Mouse (Mus musculus) neural tube, embryonic 14.5 days (tissue): ENCODE results near the gene 2610008E11Rik. TPM values are rescaled to one million over a fixed set of nuclear protein-coding genes. Genes with fewer than 3 reads are reported as not detected.

Experiments
- ATAC-seq: fragments of 200-750 bp; cut with Nextera tagmentation; 2 replicates; pipeline ENCODE4 v1.8.0; 2017; ENCODE audit warnings: low read depth, mild to moderate bottlenecking, moderate TSS enrichment, moderate library complexity
- H3K27ac ChIP-seq: fragments of 300-500 bp; sonication (generic); 2 replicates; pipeline ENCODE4 v1.5.1; 2014; ENCODE audit warnings: low read depth, mild to moderate bottlenecking, control low read depth, low read length, moderate library complexity, mixed read lengths
- H3K27me3 ChIP-seq: fragments of 300-500 bp; sonication (generic); 2 replicates; pipeline ENCODE4 v1.6.1; 2014; ENCODE audit warnings: low read length; ENCODE audit not compliant: control insufficient read depth, insufficient read depth
- H3K36me3 ChIP-seq: fragments of 300-500 bp; sonication (generic); 2 replicates; pipeline ENCODE4 v1.6.1; 2014; ENCODE audit warnings: low read length, mixed read lengths; ENCODE audit not compliant: control insufficient read depth, insufficient read depth
- H3K4me1 ChIP-seq: fragments of 300-500 bp; sonication (generic); 2 replicates; pipeline ENCODE4 v1.6.1; 2014; ENCODE audit warnings: low read length; ENCODE audit not compliant: control insufficient read depth, insufficient read depth
- H3K4me2 ChIP-seq: fragments of 300-500 bp; sonication (generic); 2 replicates; pipeline ENCODE4 v1.6.1; 2014; ENCODE audit warnings: mild to moderate bottlenecking, low read depth, low read length, control low read depth
- H3K4me3 ChIP-seq: fragments of 300-500 bp; sonication (generic); 2 replicates; pipeline ENCODE4 v1.5.1; 2014; ENCODE audit warnings: low read depth, low read length, control low read depth, mixed read lengths
- H3K9ac ChIP-seq: fragments of 300-500 bp; sonication (generic); replicated peaks from 2 replicates; pipeline ENCODE4 v1.6.1; 2014; ENCODE audit warnings: low read depth, mild to moderate bottlenecking, control low read depth, low read length, mixed read lengths
- H3K9me3 ChIP-seq: fragments of 300-500 bp; sonication (generic); 2 replicates; pipeline ENCODE4 v1.6.1; 2016; ENCODE audit warnings: low read length; ENCODE audit not compliant: control insufficient read depth
- WGBS: fragments of 180-500 bp; shearing (Covaris S2); extraction: QIAGEN DNeasy Blood & Tissue Kit; methylation state at CpG from one replicate; pipeline ENCODE4 v1.1.7; 2014; 5-methylcytosine and 5-hydroxymethylcytosine counted together
- polyA plus RNA-seq: library from polyadenylated mRNA; unstranded; fragments of >200 nt; fragmentation: Nextera tagmentation; extraction: Ambion mirVana; gene quantifications from 2 replicates; pipeline ENCODE4 v1.2.1, GENCODE M21; 2014

The 2610008E11Rik gene
- 55.8 and 57.0 TPM in 2 replicates for polyA plus RNA-seq

DNA sequence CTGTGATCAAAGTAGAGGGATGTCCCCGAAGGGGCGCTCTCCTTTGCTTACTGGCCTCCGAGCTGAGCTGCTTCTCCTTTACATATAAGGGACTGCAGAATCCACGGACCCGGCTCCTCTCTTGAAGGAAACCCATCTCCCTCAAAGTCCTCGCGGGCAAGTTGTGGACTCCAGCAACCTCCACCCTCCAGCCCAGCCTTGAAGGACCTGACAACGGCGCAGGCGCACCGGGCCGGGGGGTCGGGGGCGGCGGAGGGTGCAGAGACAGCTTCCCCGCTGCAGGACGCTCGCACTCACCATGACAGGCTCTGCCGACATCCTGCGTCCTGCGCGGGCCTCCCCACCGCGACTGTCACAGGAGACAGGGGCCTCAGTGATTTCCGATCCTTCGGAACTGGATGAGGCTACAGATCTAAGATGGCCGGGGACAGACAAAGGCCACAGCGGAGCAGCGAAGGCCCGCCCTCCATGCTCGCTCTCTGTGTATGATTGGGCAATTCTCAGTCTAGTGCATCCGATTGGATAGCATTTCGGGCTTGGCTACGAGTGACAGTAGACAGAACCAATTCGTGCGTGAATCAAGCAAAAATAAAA, at the start of gene 2610008E11Rik:
2610008E11Rik (minus strand) TSS at position 440 of the 594 bp plus-strand sequence.
- Histone ChIP-seq H3K9ac (peak within 1 kb of the TSS; percentile 98), H3K36me3 (peaks cover 6% of the 10 kb centered on the region), H3K4me1 (peaks cover 25% of the 10 kb centered on the region), H3K4me3 (peak within 1 kb of the TSS; percentile 79), H3K27me3 (no peaks in the 10 kb centered on the region), H3K9me3 (no peaks in the 10 kb centered on the region), H3K4me2 (peak within 1 kb of the TSS; percentile 96), H3K27ac (peak within 1 kb of the TSS; percentile 99)
- ATAC-seq: peak; percentile 100
- WGBS: 0% methylated on average over 34 of the region's 36 CpGs

DNA sequence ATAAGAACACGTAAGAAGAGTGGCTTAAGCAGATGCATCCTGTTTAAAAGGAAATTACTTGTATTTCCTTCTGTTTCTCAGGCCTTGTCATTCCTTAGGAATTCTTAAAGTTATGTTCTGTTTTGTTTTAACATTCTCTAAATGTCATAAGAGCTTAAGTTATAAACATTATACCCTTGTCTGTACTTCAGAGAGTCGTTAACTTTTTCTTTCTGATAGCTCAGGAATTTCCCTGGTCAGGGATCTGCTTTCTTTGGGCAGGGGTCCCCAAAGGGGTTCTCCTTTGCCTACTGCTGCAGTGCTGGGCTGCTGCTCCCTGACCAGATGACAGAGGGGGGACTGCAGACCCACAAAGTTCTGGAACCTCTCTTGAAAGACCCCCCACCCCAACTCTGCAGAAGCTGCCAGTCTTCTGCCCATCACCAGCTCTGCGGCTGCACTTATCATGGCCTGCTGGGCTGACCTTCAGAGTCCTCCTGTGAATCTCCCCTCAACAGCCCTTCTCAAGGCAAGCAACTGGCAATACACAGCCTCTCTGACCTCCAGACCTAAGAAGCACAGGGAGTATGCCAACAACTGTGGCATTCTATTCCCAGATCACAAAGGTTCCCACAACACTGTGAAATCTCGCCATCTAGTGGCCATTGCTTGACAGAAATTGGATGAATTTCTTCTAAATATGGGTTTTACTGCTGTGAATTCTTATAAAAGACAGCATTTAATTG, 18.9 kb upstream of the 2610008E11Rik start:
- Histone ChIP-seq H3K27ac (no peak overlapping the region), H3K27me3 (no peaks in the 10 kb centered on the region), H3K36me3 (no peaks in the 10 kb centered on the region), H3K9ac (no peak overlapping the region), H3K9me3 (no peaks in the 10 kb centered on the region), H3K4me1 (no peaks in the 10 kb centered on the region), H3K4me2 (no peak overlapping the region), H3K4me3 (no peak overlapping the region)
- WGBS: 58% methylated on average over 4 of the region's 4 CpGs
- ATAC-seq: peak; percentile 66; the same call in 1 of the 2 replicates

DNA sequence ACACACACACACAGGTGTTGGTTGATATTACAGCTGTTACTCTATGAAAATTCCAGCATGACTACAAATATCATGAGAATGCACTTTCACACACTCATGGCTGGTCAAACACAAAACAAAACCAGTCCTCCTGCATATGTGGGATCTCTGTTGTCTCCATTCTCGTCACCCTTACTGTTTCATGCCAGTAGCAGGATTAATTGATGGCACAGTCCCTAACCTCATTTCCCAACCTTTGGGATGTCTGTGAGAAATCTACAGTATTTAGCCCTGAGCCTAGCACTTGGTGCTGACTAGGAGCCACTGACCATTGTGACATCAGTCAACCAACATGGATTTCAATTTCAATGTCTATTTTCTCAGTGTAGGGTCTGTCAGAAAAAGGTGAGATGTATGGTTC, 17.7 kb upstream of the 2610008E11Rik start:
- Histone ChIP-seq H3K9ac (no peak overlapping the region), H3K4me3 (no peak overlapping the region), H3K4me1 (no peaks in the 10 kb centered on the region), H3K9me3 (no peaks in the 10 kb centered on the region), H3K36me3 (no peaks in the 10 kb centered on the region), H3K27me3 (no peaks in the 10 kb centered on the region), H3K27ac (no peak overlapping the region), H3K4me2 (no peak overlapping the region)
- no peak for ATAC-seq
- 69% methylated on average over 1 of the region's 1 CpGs for WGBS

DNA sequence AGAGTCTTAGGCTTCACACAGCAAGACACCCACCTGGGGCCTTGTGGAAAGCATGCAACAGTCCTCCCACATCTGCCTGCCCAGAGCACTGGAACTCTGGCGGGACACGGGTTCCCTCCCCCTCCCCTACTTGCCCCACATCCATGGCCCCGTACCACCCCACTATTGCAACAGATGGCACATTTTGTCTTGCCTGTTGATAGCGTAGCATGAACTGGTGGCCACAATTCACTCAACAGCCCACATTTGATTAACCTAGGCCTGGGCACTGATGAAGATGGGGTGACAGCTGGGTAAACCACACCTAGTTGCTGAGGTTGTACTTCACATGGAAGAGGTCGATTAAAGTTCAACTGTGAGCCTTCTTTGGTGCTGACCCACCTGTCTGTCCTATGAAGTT, 13.1 kb upstream of the 2610008E11Rik start:
- ATAC-seq: no peak
- no peaks in the 10 kb centered on the region for H3K9me3 ChIP-seq
- H3K9ac ChIP-seq: no peak overlapping the region

DNA sequence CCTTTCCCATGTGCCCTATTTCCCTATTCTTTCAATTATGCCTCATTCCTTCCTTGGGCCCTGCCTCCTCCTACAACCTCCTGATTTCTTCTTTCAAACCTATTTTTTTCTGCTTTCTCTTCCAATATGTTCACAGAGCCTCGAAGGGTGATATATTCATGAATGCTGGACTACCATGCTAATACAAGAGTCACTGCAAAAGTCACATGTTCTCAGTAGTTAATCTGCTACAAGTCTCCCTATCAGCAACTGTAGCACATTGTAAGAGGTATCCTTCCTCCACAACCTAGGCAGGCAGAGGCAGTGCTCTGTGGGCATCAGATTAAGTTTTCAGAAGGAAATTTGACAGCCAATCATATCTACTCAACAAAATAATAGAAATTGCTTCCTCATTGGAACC, 11.8 kb upstream of the 2610008E11Rik start:
- H3K4me1 ChIP-seq: no peaks in the 10 kb centered on the region
- H3K36me3 ChIP-seq: no peaks in the 10 kb centered on the region
- no peaks in the 10 kb centered on the region for H3K9me3 ChIP-seq
- no peak overlapping the region for H3K9ac ChIP-seq
- no peak for ATAC-seq
- H3K4me2 ChIP-seq: no peak overlapping the region
- no peaks in the 10 kb centered on the region for H3K27me3 ChIP-seq
- H3K4me3 ChIP-seq: no peak overlapping the region
- H3K27ac ChIP-seq: no peak overlapping the region
- WGBS: 88% methylated on average over 1 of the region's 1 CpGs

More for the DNA sequence above, 13.1 kb upstream of the 2610008E11Rik start:
- Histone ChIP-seq H3K4me2 (no peak overlapping the region), H3K4me3 (no peak overlapping the region), H3K36me3 (no peaks in the 10 kb centered on the region), H3K27ac (no peak overlapping the region), H3K27me3 (no peaks in the 10 kb centered on the region), H3K4me1 (no peaks in the 10 kb centered on the region)
- WGBS: 91% methylated on average over 5 of the region's 5 CpGs

DNA sequence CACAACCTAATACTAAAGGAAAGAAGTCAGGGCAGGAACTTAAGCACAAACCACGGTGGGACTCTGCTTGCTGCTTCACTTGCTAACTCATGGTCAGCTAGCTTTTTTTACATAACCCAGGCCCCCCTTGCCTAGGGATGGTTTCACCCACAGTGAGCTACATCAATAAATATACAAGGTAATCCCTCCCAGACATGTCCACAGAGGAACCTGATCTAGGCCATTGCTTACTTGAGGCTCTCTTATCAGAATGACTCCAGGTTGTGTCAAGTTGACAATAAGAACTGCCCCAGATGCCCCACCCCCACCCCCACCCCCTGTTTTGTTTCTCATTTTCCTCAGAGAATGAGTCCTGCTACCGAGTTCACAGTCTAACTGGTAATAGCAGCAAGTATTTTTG, 10.1 kb upstream of the 2610008E11Rik start:
- no peak overlapping the region for H3K4me3 ChIP-seq
- H3K9ac ChIP-seq: no peak overlapping the region
- H3K27ac ChIP-seq: no peak overlapping the region
- no peak for ATAC-seq
- H3K9me3 ChIP-seq: no peaks in the 10 kb centered on the region
- WGBS: 74% methylated on average over 2 of the region's 2 CpGs
- no peak overlapping the region for H3K4me2 ChIP-seq
- H3K4me1 ChIP-seq: no peaks in the 10 kb centered on the region
- H3K27me3 ChIP-seq: no peaks in the 10 kb centered on the region
- no peaks in the 10 kb centered on the region for H3K36me3 ChIP-seq

DNA sequence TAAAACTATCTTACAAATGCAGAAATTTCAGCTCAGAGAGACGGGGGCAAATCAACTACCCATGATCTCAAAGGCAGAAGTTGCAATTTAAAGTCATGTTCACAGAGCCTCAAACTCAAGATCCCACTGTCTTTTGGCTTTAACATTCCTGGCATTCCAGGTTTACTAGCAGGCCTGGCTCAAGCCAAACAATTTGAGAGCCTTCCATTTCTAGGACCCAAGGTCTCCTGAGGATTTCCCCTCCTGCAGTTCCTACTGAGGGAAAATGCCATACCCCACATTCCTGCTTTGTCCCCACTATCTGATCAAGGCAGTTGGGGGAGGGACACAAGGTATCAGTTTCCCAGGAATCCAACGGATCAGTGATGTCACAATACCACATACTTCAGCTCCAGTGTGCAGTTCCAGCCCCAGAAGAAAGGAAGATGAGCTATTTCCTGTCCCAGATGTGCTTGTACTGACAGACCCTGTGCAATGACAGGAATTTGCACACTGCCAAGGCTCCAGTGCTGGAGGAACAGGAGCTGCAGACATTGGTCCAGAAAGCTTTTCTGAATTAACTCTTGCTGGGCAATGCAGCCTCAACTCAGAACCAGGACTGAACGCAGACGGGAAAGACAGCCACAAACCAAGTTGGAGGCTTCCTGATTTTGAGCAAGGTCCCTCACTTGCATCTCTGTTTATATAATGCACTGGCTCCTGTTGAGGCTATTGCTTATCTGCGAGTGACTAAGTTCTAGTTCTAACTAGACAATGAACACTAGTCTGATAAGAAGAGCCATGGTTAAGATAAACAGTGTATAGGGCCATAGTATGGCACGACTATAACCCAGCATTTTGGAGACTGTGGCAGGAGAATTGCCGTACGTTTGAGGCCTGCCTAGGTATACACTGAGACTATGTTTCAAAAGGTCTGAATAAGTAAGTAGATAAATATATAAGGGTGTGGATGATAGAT, 9.2 kb upstream of the 2610008E11Rik start:
- 75% methylated on average over 8 of the region's 8 CpGs for WGBS
- H3K4me2 ChIP-seq: no peak overlapping the region
- H3K27me3 ChIP-seq: no peaks in the 10 kb centered on the region
- no peak overlapping the region for H3K27ac ChIP-seq
- H3K36me3 ChIP-seq: no peaks in the 10 kb centered on the region
- H3K4me1 ChIP-seq: no peaks in the 10 kb centered on the region
- H3K9ac ChIP-seq: no peak overlapping the region
- ATAC-seq: no peak
- no peaks in the 10 kb centered on the region for H3K9me3 ChIP-seq
- H3K4me3 ChIP-seq: no peak overlapping the region

DNA sequence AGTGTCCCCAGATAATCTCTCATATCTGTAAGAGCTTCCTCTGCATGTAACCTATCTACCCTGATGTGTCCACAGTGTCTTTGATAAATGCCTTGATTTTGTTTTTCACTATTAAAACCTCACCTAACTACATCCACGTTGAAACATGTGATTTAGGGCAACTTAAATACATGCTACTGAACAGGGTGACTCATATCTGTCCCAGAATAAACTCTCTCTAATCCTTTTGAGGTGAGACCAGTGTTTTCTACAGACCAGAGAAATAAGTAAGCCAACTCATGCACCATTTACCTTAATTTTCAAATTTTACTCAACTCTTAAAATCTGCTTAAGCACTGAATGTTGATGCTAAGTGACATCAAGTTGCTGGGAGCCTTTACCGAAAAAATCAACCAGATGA, 694 bp downstream of the 2610008E11Rik start:
- ATAC-seq: no peak

More for the DNA sequence above, 694 bp downstream of the 2610008E11Rik start:
- WGBS: 11% methylated on average over 2 of the region's 2 CpGs
- Histone ChIP-seq H3K27me3 (no peaks in the 10 kb centered on the region), H3K4me2 (peak overlapping the region; percentile 96), H3K4me3 (peak overlapping the region; percentile 79), H3K9me3 (no peaks in the 10 kb centered on the region), H3K9ac (peak overlapping the region; percentile 98), H3K27ac (peak overlapping the region; percentile 99), H3K4me1 (peaks cover 25% of the 10 kb centered on the region), H3K36me3 (peaks cover 12% of the 10 kb centered on the region)
